Mouse (Mus musculus) CH12.LX (cell line): Measurements from ENCODE around the gene Gm20388.

Experiments used
- CHD2 ChIP-seq: IDR thresholded peaks from 2 replicates; pipeline ENCODE4 v1.6.1; 2011; ENCODE audit warnings: low read length, improper control_type of control experiment
- CTCF ChIP-seq, 2 experiments: IDR thresholded peaks in 1 of 2; conservative IDR thresholded peaks in 1 of 2; 2 replicates each; pipeline ENCODE4 v1.5.1; 2011 to 2012; ENCODE audit warnings: low read depth in 2 of 2, low read length in 2 of 2, improper control_type of control experiment in 1 of 2, inconsistent platforms in 1 of 2, mild to moderate bottlenecking in 1 of 2, moderate library complexity in 1 of 2
- ELF1 ChIP-seq: IDR thresholded peaks from 2 replicates; pipeline ENCODE4 v1.6.1; 2014; ENCODE audit warnings: low read depth, mild to moderate bottlenecking, inconsistent platforms, low read length, improper control_type of control experiment
- EP300 ChIP-seq: IDR thresholded peaks from 2 replicates; pipeline ENCODE4 v1.6.1; 2011; ENCODE audit warnings: low read length, improper control_type of control experiment
- ETS1 ChIP-seq: conservative IDR thresholded peaks from 2 replicates; pipeline ENCODE4 v1.6.1; 2012; ENCODE audit warnings: low read depth, mild to moderate bottlenecking, inconsistent platforms, low read length, improper control_type of control experiment, moderate library complexity
- HCFC1 ChIP-seq: IDR thresholded peaks from 2 replicates; pipeline ENCODE4 v1.6.1; 2012; ENCODE audit warnings: low read depth, mild to moderate bottlenecking, inconsistent platforms, low read length, improper control_type of control experiment
- MAX ChIP-seq: IDR thresholded peaks from 2 replicates; pipeline ENCODE4 v1.6.1; 2011; ENCODE audit warnings: low read length, improper control_type of control experiment
- POLR2A ChIP-seq: IDR thresholded peaks from 2 replicates; pipeline ENCODE4 v1.6.1; 2011; ENCODE audit warnings: low read depth, mild to moderate bottlenecking, improper control_type of control experiment, low read length
- RAD21 ChIP-seq: IDR thresholded peaks from 2 replicates; pipeline ENCODE4 v1.6.1; 2011; ENCODE audit warnings: low read depth, mild to moderate bottlenecking, low read length, improper control_type of control experiment, moderate library complexity
- SMC3 ChIP-seq: IDR thresholded peaks from 2 replicates; pipeline ENCODE4 v1.6.1; 2011; ENCODE audit warnings: low read depth, low read length, improper control_type of control experiment
- ZMIZ1 ChIP-seq: IDR thresholded peaks from 2 replicates; pipeline ENCODE4 v1.6.1; 2012; ENCODE audit warnings: low read depth, mild to moderate bottlenecking, inconsistent platforms, low read length, improper control_type of control experiment
- ZNF384 ChIP-seq: IDR thresholded peaks from 2 replicates; pipeline ENCODE4 v1.6.1; 2012; ENCODE audit warnings: low read depth, low read length, improper control_type of control experiment, inconsistent platforms

- TF ChIP-seq ETS1 (no peak), ZNF384 (no peak), EP300 (no peak), RAD21 (peak; percentile 70), HCFC1 (no peak), POLR2A (no peak), SMC3 (peak; percentile 77), MAX (no peak), CTCF (conservative IDR thresholded peaks at IDR 0.05 in 1 of 2, IDR thresholded peaks at IDR 0.05 in 1 of 2; ENCODE audit: low read depth in 2 of 2, low read length in 2 of 2) (peak; percentile 20 to 67; a peak in 2 of 4 replicates), CHD2 (no peak), ZMIZ1 (no peak), ELF1 (no peak)
Observed at GRCm38 (mm10) chr8:120327131-120327554, 416.5 kb downstream of the Gm20388 start.
